Mouse (Mus musculus) liver, embryonic 11.5 days (tissue): ENCODE data around the gene Ano10. TPM values are rescaled to one million over a fixed set of nuclear protein-coding genes. Genes with fewer than 3 reads are reported as not detected.
A peak's percentile ranks its signal among the peaks of the same experiment; 100 is the strongest.

ENCODE experiments used
- ATAC-seq: fragments of 200-750 bp; cut with Nextera tagmentation; replicated peaks from 2 replicates; pipeline ENCODE4 v1.8.0; 2017; ENCODE audit warnings: moderate number of reproducible peaks, mild to moderate bottlenecking, moderate TSS enrichment, moderate library complexity; ENCODE audit not compliant: low FRiP score
- DNase-seq: peaks from one replicate; pipeline ENCODE4 v3.0.0-alpha.2; 2017; ENCODE audit warnings: low spot score
- H3K27ac ChIP-seq: fragments of 300-500 bp; sonication (generic); 2 replicates; pipeline ENCODE4 v1.5.1; 2014; ENCODE audit warnings: mild to moderate bottlenecking, low read depth, low read length, control low read depth
- H3K27me3 ChIP-seq: fragments of 300-500 bp; sonication (generic); replicated peaks from 2 replicates; pipeline ENCODE4 v1.6.1; 2014; ENCODE audit warnings: low read length, mixed read lengths; ENCODE audit not compliant: control insufficient read depth, insufficient read depth
- H3K36me3 ChIP-seq: fragments of 300-500 bp; sonication (generic); 2 replicates; pipeline ENCODE4 v1.6.1; 2014; ENCODE audit warnings: mild to moderate bottlenecking, low read length, moderate library complexity, mixed read lengths; ENCODE audit not compliant: control insufficient read depth, insufficient read depth
- H3K4me1 ChIP-seq: fragments of 300-500 bp; sonication (generic); replicated peaks from 2 replicates; pipeline ENCODE4 v1.6.1; 2014; ENCODE audit warnings: low read length, mixed read lengths; ENCODE audit not compliant: control insufficient read depth, insufficient read depth
- H3K4me2 ChIP-seq: fragments of 300-500 bp; sonication (generic); 2 replicates; pipeline ENCODE4 v1.6.1; 2014; ENCODE audit warnings: mild to moderate bottlenecking, control low read depth, moderate library complexity
- H3K4me3 ChIP-seq: fragments of 300-500 bp; sonication (generic); 2 replicates; pipeline ENCODE4 v1.5.1; 2014; ENCODE audit warnings: low read depth, low read length, control low read depth
- H3K9ac ChIP-seq: fragments of 300-500 bp; sonication (generic); 2 replicates; pipeline ENCODE4 v1.6.1; 2014; ENCODE audit warnings: low read depth, low read length, control low read depth
- H3K9me3 ChIP-seq: fragments of 300-500 bp; sonication (generic); 2 replicates; pipeline ENCODE4 v1.6.1; 2016; ENCODE audit warnings: low read length, inconsistent platforms, mixed read lengths; ENCODE audit not compliant: control insufficient read depth
- WGBS: fragments of 180-500 bp; shearing (Covaris S2); extraction: QIAGEN DNeasy Blood & Tissue Kit; methylation state at CpG from one replicate; pipeline ENCODE4 v1.1.7; 2014; 5-methylcytosine and 5-hydroxymethylcytosine counted together
- polyA plus RNA-seq: library from polyadenylated mRNA; unstranded; fragments of >200 nt; fragmentation: Nextera tagmentation; extraction: Ambion mirVana; gene quantifications from 2 replicates; pipeline ENCODE4 v1.2.1, GENCODE M21; 2014

Ano10 gene
- polyA plus RNA-seq = 15.4 and 16.9 TPM in 2 replicates

- ATAC-seq = peak; percentile 97
- 0% methylated on average over 48 of the region's 51 CpGs for WGBS
- H3K27ac ChIP-seq = peak within 1 kb of the TSS; percentile 59; the same call in 1 of the 2 replicates
These were observed at the start of gene Ano10 for GRCm38 (mm10) chr9:122294242-122294881. Gene Ano10 (minus strand): TSS chr9:122294423.

DNA sequence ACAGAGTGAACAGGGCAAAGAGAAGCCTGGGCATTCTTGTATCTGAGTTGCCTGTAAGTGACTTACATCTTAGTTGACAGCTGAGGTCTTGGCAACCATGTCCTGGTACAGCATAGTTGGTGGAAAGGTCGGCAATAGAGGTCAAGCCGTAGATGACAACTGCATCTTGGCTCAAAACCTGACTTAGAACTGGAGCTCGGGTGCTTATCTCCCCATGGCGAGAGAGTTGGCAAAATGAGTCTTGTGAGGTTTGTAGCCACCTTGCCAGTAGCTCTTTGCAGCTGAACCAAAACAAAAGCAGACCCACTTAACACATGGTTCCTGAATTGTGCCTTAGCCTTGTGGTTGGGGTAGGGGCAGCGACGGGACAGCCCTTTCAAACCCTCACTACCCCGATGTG is 49.2 kb upstream of the Ano10 start:
- DNase-seq (no peak), ATAC-seq (no peak)
- no peaks in the 10 kb centered on the region for H3K36me3 ChIP-seq
- peaks cover 9% of the 10 kb centered on the region for H3K4me1 ChIP-seq
- 76% methylated on average over 7 of the region's 7 CpGs for WGBS
- H3K9ac ChIP-seq = no peak overlapping the region
- no peak overlapping the region for H3K4me2 ChIP-seq
- H3K9me3 ChIP-seq = no peaks in the 10 kb centered on the region
- H3K27ac ChIP-seq = no peak overlapping the region
- H3K4me3 ChIP-seq = no peak overlapping the region
- no peaks in the 10 kb centered on the region; the same call in 1 of the 2 replicates for H3K27me3 ChIP-seq

More at GRCm38 (mm10) chr9:122294242-122294881, at the start of gene Ano10:
- Histone ChIP-seq H3K9ac (peak within 1 kb of the TSS; percentile 76), H3K9me3 (no peaks in the 10 kb centered on the region), H3K4me3 (peak within 1 kb of the TSS; percentile 75), H3K27me3 (no peaks in the 10 kb centered on the region; the same call in 1 of the 2 replicates), H3K4me1 (peaks cover 4% of the 10 kb centered on the region; the same call in 1 of the 2 replicates), H3K4me2 (peak within 1 kb of the TSS; percentile 86), H3K36me3 (no peaks in the 10 kb centered on the region)
- DNase-seq = peak; percentile 99

DNA sequence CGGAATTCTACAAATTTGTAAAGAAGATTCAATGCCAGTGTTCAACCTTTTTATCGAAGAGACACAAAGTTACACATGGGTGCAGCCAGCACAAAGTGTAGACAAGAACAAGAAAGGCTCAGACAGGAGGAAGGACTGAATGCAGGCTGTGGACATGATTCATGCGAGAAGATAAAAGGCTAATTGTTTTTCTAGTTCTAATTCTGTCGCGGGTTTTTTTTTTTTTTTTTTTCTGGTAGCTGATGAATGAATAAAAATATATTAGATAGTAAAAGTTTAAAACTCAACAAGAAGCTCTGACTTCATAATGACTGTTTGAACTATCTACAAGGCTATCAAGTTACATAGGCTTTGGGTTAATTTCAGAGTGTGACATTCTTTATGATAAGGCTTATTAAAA is 45.7 kb upstream of the Ano10 start:
- ATAC-seq = no peak
- WGBS = 70% methylated on average over 5 of the region's 5 CpGs
- no peak for DNase-seq

GRCm38 (mm10) chr9:122337510-122337931 is 43.3 kb upstream of the Ano10 start:
- DNase-seq (no peak), ATAC-seq (no peak)
- Histone ChIP-seq H3K4me1 (no peaks in the 10 kb centered on the region), H3K27me3 (no peaks in the 10 kb centered on the region), H3K27ac (no peak overlapping the region), H3K36me3 (no peaks in the 10 kb centered on the region), H3K9ac (no peak overlapping the region), H3K9me3 (no peaks in the 10 kb centered on the region), H3K4me3 (no peak overlapping the region), H3K4me2 (no peak overlapping the region)
- 44% methylated on average over 8 of the region's 8 CpGs for WGBS

More for the DNA sequence above, 45.7 kb upstream of the Ano10 start:
- Histone ChIP-seq H3K9me3 (no peaks in the 10 kb centered on the region), H3K27ac (no peak overlapping the region), H3K27me3 (no peaks in the 10 kb centered on the region; the same call in 1 of the 2 replicates), H3K36me3 (no peaks in the 10 kb centered on the region), H3K9ac (no peak overlapping the region), H3K4me3 (no peak overlapping the region), H3K4me2 (no peak overlapping the region), H3K4me1 (no peaks in the 10 kb centered on the region)

GRCm38 (mm10) chr9:122336677-122337076 is 42.5 kb upstream of the Ano10 start:
- no peak for ATAC-seq
- no peaks in the 10 kb centered on the region for H3K9me3 ChIP-seq
- no peak for DNase-seq
- no peak overlapping the region for H3K27ac ChIP-seq
- no peaks in the 10 kb centered on the region for H3K4me1 ChIP-seq
- H3K27me3 ChIP-seq = no peaks in the 10 kb centered on the region
- no peak overlapping the region for H3K4me2 ChIP-seq
- no peak overlapping the region for H3K4me3 ChIP-seq
- H3K36me3 ChIP-seq = no peaks in the 10 kb centered on the region
- 64% methylated on average over 2 of the region's 2 CpGs for WGBS
- no peak overlapping the region for H3K9ac ChIP-seq

DNA sequence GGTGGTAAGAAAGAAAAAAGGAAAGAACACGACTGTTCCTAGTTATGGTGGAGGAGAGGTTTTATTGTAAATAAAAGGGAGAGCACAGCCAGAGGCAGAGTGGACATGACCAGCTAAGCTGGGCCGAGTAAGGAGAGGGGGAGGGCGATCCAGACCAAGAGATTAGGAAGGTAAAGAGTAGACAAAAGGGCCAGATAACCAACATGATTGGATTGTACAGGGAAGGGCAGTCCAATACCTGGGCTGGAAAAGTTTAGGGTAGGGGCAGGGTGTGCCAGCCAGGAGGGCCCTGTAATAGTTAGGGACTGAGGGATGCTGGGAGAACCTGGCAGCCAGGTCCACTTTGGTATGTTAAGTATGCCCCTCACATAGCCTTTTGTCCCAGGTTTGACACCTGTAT is 34.0 kb upstream of the Ano10 start:
- Histone ChIP-seq H3K27me3 (no peaks in the 10 kb centered on the region), H3K9ac (no peak overlapping the region), H3K4me2 (no peak overlapping the region), H3K9me3 (no peaks in the 10 kb centered on the region), H3K27ac (no peak overlapping the region), H3K4me3 (no peak overlapping the region), H3K36me3 (no peaks in the 10 kb centered on the region), H3K4me1 (no peaks in the 10 kb centered on the region)
- no peak for ATAC-seq
- DNase-seq = no peak
- WGBS = 62% methylated on average over 3 of the region's 3 CpGs

- H3K9me3 ChIP-seq = no peaks in the 10 kb centered on the region
- ATAC-seq = no peak
- no peaks in the 10 kb centered on the region for H3K27me3 ChIP-seq
- H3K4me1 ChIP-seq = no peaks in the 10 kb centered on the region
- H3K4me3 ChIP-seq = no peak overlapping the region
- H3K4me2 ChIP-seq = no peak overlapping the region
- no peaks in the 10 kb centered on the region for H3K36me3 ChIP-seq
- WGBS = 88% methylated on average over 1 of the region's 1 CpGs
- H3K27ac ChIP-seq = no peak overlapping the region
- no peak for DNase-seq
- no peak overlapping the region for H3K9ac ChIP-seq
These were observed 31.8 kb upstream of the Ano10 start for GRCm38 (mm10) chr9:122325996-122326395.

- Histone ChIP-seq H3K27ac (no peak overlapping the region), H3K36me3 (no peaks in the 10 kb centered on the region), H3K4me2 (no peak overlapping the region), H3K27me3 (no peaks in the 10 kb centered on the region), H3K9me3 (no peaks in the 10 kb centered on the region), H3K9ac (no peak overlapping the region), H3K4me1 (no peaks in the 10 kb centered on the region), H3K4me3 (no peak overlapping the region)
- 70% methylated on average over 3 of the region's 3 CpGs for WGBS
- ATAC-seq (no peak), DNase-seq (no peak)
These were observed 28.1 kb upstream of the Ano10 start for GRCm38 (mm10) chr9:122322356-122322755.

GRCm38 (mm10) chr9:122320626-122321025 is 26.4 kb upstream of the Ano10 start:
- ATAC-seq (no peak), DNase-seq (no peak)
- Histone ChIP-seq H3K4me2 (no peak overlapping the region), H3K36me3 (no peaks in the 10 kb centered on the region), H3K9me3 (no peaks in the 10 kb centered on the region), H3K27me3 (no peaks in the 10 kb centered on the region), H3K4me3 (no peak overlapping the region), H3K4me1 (no peaks in the 10 kb centered on the region), H3K9ac (no peak overlapping the region), H3K27ac (no peak overlapping the region)
- 84% methylated on average over 4 of the region's 4 CpGs for WGBS
